8 mouse cellular contexts compared by ENCODE assay signal in the genomic region with DNA sequence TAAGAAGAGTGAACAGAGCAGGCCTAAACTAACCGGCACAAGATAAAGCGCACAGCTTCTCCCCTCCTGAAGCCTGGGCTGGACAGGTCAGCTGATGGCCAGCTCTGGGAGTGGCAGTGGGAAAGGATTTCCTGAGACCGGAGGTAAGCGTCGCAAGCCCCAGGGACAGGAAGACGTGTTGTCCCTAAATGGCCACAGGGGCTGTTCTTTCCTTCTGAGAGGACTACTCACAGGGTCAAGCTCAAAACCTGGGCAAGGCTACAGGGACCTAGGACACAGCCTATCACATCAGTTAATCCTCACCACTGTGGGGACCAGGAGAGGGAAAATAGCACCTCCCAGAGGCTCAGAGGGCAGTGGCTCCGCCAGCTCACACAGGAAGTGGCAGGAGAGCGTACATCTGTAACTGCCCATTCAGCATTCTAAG. TPM values are rescaled to one million over a fixed set of nuclear protein-coding genes. Genes with fewer than 3 reads are reported as not detected.
DNase-seq lines count a peak whose midpoint lies in the region; ATAC-seq and TF ChIP-seq lines count a peak whose summit lies in the region.

No protein-coding gene starts in this region.

- no peaks in the 10 kb centered on the region for H3K36me3 ChIP-seq in liver, postnatal 0 days (replicated peaks; ENCODE audit: insufficient read depth, low read length)
- no peaks in the 10 kb centered on the region for H3K36me3 ChIP-seq in forebrain, embryonic 13.5 days (ENCODE audit: poor library complexity, severe bottlenecking)
- H3K36me3 ChIP-seq in intestine, embryonic 14.5 days (ENCODE audit: control insufficient read depth, insufficient read depth, low read length), result 0 out of 2 replicates have a peak, but pooled peaks cover 3% of the 10 kb centered on the region
- no peaks in the 10 kb centered on the region for H3K36me3 ChIP-seq in lung, postnatal 0 days (ENCODE audit: insufficient read depth, low read length)

- no peak for TF ChIP-seq CTCF in liver, postnatal 0 days (IDR thresholded peaks at IDR 0.05; ENCODE audit: low read depth)
- TF ChIP-seq CTCF in lung, postnatal 0 days (IDR thresholded peaks at IDR 0.05), result peak; percentile 54

- H3K27me3 ChIP-seq in liver, postnatal 0 days (ENCODE audit: insufficient read depth, low read length), result peaks cover 25% of the 10 kb centered on the region
- H3K27me3 ChIP-seq in forebrain, embryonic 13.5 days, result no peaks in the 10 kb centered on the region
- no peaks in the 10 kb centered on the region for H3K27me3 ChIP-seq in intestine, embryonic 14.5 days (replicated peaks; ENCODE audit: control insufficient read depth, insufficient read depth, low read length)
- H3K27me3 ChIP-seq in lung, postnatal 0 days (replicated peaks; ENCODE audit: insufficient read depth, low read length), result no peaks in the 10 kb centered on the region

- intact Hi-C loops in left cerebral cortex, postnatal 36 days (cut with DNase I), result no loop called here

- ATAC-seq in liver, postnatal 0 days, result no peak
- no peak for ATAC-seq in forebrain, embryonic 13.5 days
- ATAC-seq in intestine, embryonic 14.5 days (replicated peaks; ENCODE audit: low FRiP score, low TSS enrichment, low read depth), result no peak
- ATAC-seq in lung, postnatal 0 days, result peak; percentile 20
- no peak for ATAC-seq in inflammation-experienced regulatory T-cells, adult 6 months

- H3K4me1 ChIP-seq in liver, postnatal 0 days (ENCODE audit: insufficient read depth), result peaks cover 57% of the 10 kb centered on the region
- peaks cover 90% of the 10 kb centered on the region for H3K4me1 ChIP-seq in forebrain, embryonic 13.5 days
- peaks cover 75% of the 10 kb centered on the region for H3K4me1 ChIP-seq in intestine, embryonic 14.5 days (replicated peaks; ENCODE audit: control insufficient read depth, insufficient read depth, low read length)
- H3K4me1 ChIP-seq in lung, postnatal 0 days (ENCODE audit: insufficient read depth, low read depth, low read length), result peaks cover 66% of the 10 kb centered on the region

- 40% methylated on average over 8 of the region's 8 CpGs for WGBS in liver, postnatal 0 days (ENCODE audit: insufficient replicate concordance)
- WGBS in forebrain, embryonic 13.5 days, result 62% methylated on average over 8 of the region's 8 CpGs
- 50% methylated on average over 8 of the region's 8 CpGs for WGBS in intestine, embryonic 14.5 days
- WGBS in lung, postnatal 0 days, result 34% methylated on average over 8 of the region's 8 CpGs

- no peak overlapping the region for H3K9ac ChIP-seq in liver, postnatal 0 days (replicated peaks)
- peak overlapping the region; percentile 22; the same call in 1 of the 2 replicates for H3K9ac ChIP-seq in forebrain, embryonic 13.5 days
- H3K9ac ChIP-seq in intestine, embryonic 14.5 days (ENCODE audit: low read length), result no peak overlapping the region
- no peak overlapping the region for H3K9ac ChIP-seq in lung, postnatal 0 days (replicated peaks; ENCODE audit: low read depth)

- H3K9me3 ChIP-seq in liver, postnatal 0 days (ENCODE audit: low read length), result no peaks in the 10 kb centered on the region
- H3K9me3 ChIP-seq in forebrain, embryonic 13.5 days (replicated peaks), result no peaks in the 10 kb centered on the region
- no peaks in the 10 kb centered on the region for H3K9me3 ChIP-seq in intestine, embryonic 14.5 days (ENCODE audit: control insufficient read depth, low read length)
- H3K9me3 ChIP-seq in lung, postnatal 0 days (ENCODE audit: low read length), result no peaks in the 10 kb centered on the region

- TF ChIP-seq EP300 in liver, postnatal 0 days (IDR thresholded peaks at IDR 0.05; ENCODE audit: low read depth), result no peak
- peak; percentile 15; the same call in 1 of the 2 replicates for TF ChIP-seq EP300 in lung, postnatal 0 days (IDR thresholded peaks at IDR 0.05)

- H3K4me3 ChIP-seq in liver, postnatal 0 days (ENCODE audit: low read depth, low read length), result no peak overlapping the region
- H3K4me3 ChIP-seq in forebrain, embryonic 13.5 days, result no peak overlapping the region
- no peak overlapping the region for H3K4me3 ChIP-seq in intestine, embryonic 14.5 days (ENCODE audit: low read depth, low read length)
- H3K4me3 ChIP-seq in lung, postnatal 0 days (ENCODE audit: low read depth, low read length), result no peak overlapping the region

- DNase-seq in liver, postnatal 0 days, result peak; percentile 20
- DNase-seq in liver, result no peak
- no peak for DNase-seq in intestine, embryonic 14.5 days (ENCODE audit: low spot score)
- DNase-seq in lung, postnatal 0 days (ENCODE audit: low spot score), result peak; percentile 73
- DNase-seq in left cerebral cortex, postnatal 36 days (ENCODE audit: low spot score in 2 of 2), result no peak
- DNase-seq in right cerebral cortex, postnatal 4 days, result no peak

- peak overlapping the region; percentile 19; the same call in 1 of the 2 replicates for H3K27ac ChIP-seq in liver, postnatal 0 days (ENCODE audit: low read depth)
- H3K27ac ChIP-seq in forebrain, embryonic 13.5 days, result peak overlapping the region; percentile 68; the same call in 1 of the 2 replicates
- H3K27ac ChIP-seq in intestine, embryonic 14.5 days (ENCODE audit: low read depth), result 0 out of 2 replicates have a peak overlapping the region, but pooled peaks have one; percentile 86
- peak overlapping the region; percentile 78 for H3K27ac ChIP-seq in lung, postnatal 0 days (ENCODE audit: low read length)

- H3K4me2 ChIP-seq in liver, postnatal 0 days (ENCODE audit: low read depth, low read length), result no peak overlapping the region
- no peak overlapping the region for H3K4me2 ChIP-seq in forebrain, embryonic 13.5 days
- no peak overlapping the region; the same call in 1 of the 2 replicates for H3K4me2 ChIP-seq in intestine, embryonic 14.5 days (ENCODE audit: low read length)
- peak overlapping the region; percentile 27 for H3K4me2 ChIP-seq in lung, postnatal 0 days (replicated peaks; ENCODE audit: low read depth, low read length)

RNA-seq across cellular contexts. Expression of a gene that starts 8.3 kb away (rescaled TPM):
- polyA plus RNA-seq in liver, postnatal 0 days (2015; fragmentation: Nextera tagmentation; extraction: Ambion mirVana), result 9.9 and 11.6 TPM in 2 replicates
- 49.9 and 50.0 TPM in 2 replicates for polyA plus RNA-seq in forebrain, embryonic 13.5 days (2015; fragmentation: Nextera tagmentation; extraction: Ambion mirVana)
- polyA plus RNA-seq in intestine, embryonic 14.5 days (2014; fragmentation: Nextera tagmentation; extraction: Ambion mirVana), result 50.2 and 54.2 TPM in 2 replicates
- 29.3 and 34.2 TPM in 2 replicates for polyA plus RNA-seq in lung, postnatal 0 days (2015; fragmentation: Nextera tagmentation; extraction: Ambion mirVana)
- 10 to 100 TPM; 51.8 to 53.9 TPM for total RNA-seq in left cerebral cortex, postnatal 36 days (2021)
- under 1 TPM in 2 of 3 experiments, not detected in 1; 0.17 to 0.25 TPM for polyA plus RNA-seq in inflammation-experienced regulatory T-cells, adult 6 months (2017; shearing (Covaris generic))

RNA-seq across cellular contexts. Expression of a gene that starts 44.5 kb away (rescaled TPM):
- polyA plus RNA-seq in liver, postnatal 0 days (2015; fragmentation: Nextera tagmentation; extraction: Ambion mirVana), result 0.13 and 38.9 TPM in 2 replicates
- polyA plus RNA-seq in forebrain, embryonic 13.5 days (2015; fragmentation: Nextera tagmentation; extraction: Ambion mirVana), result 1.7 TPM in 1 of 2 replicates, not detected in the other
- 387 TPM in 1 of 2 replicates, not detected in the other for polyA plus RNA-seq in intestine, embryonic 14.5 days (2014; fragmentation: Nextera tagmentation; extraction: Ambion mirVana)
- not detected in 2 replicates for polyA plus RNA-seq in lung, postnatal 0 days (2015; fragmentation: Nextera tagmentation; extraction: Ambion mirVana)
- not detected for total RNA-seq in left cerebral cortex, postnatal 36 days (2021)
- not detected for polyA plus RNA-seq in inflammation-experienced regulatory T-cells, adult 6 months (2017; shearing (Covaris generic))

Comparison
In these comparisons a context has a peak if more than half of its experiments do, and no peak if none do; other contexts are left out.
1. DNase-seq: peak in liver, postnatal 0 days (single experiment) and lung, postnatal 0 days (single experiment); none in liver (single experiment), intestine, embryonic 14.5 days (single experiment), left cerebral cortex, postnatal 36 days (0 of 2) and right cerebral cortex, postnatal 4 days (single experiment).
2. H3K27ac ChIP-seq: peak in every context shown above with its lines; median percentile 86 in intestine, embryonic 14.5 days; 78 in lung, postnatal 0 days; 68 in forebrain, embryonic 13.5 days; 19 in liver, postnatal 0 days.